Comparison of ENCODE assay signal across 8 mouse cellular contexts in genomic region chrX:12467528-12468179, GRCm38 (mm10).
DNase-seq lines count a peak whose midpoint lies in the region; ATAC-seq and TF ChIP-seq lines count a peak whose summit lies in the region.

No protein-coding gene starts in this region.

- no peak overlapping the region for H3K4me2 ChIP-seq in lung, embryonic 14.5 days
- no peak overlapping the region for H3K4me2 ChIP-seq in embryonic facial prominence, embryonic 11.5 days (ENCODE audit: low read depth, low read length)
- H3K4me2 ChIP-seq in kidney, embryonic 14.5 days (replicated peaks; ENCODE audit: low read depth, low read length): no peak overlapping the region
- no peak overlapping the region for H3K4me2 ChIP-seq in midbrain, embryonic 15.5 days

- TF ChIP-seq CTCF in lung, embryonic 14.5 days (IDR thresholded peaks at IDR 0.05; ENCODE audit: low read depth): no peak

- peaks cover 4% of the 10 kb centered on the region; the same call in 1 of the 2 replicates for H3K4me1 ChIP-seq in lung, embryonic 14.5 days (ENCODE audit: insufficient read depth)
- H3K4me1 ChIP-seq in embryonic facial prominence, embryonic 11.5 days (ENCODE audit: control insufficient read depth, insufficient read depth, low read length): no peaks in the 10 kb centered on the region; the same call in 1 of the 2 replicates
- peaks cover 18% of the 10 kb centered on the region for H3K4me1 ChIP-seq in kidney, embryonic 14.5 days (ENCODE audit: control insufficient read depth, insufficient read depth, low read length)
- H3K4me1 ChIP-seq in midbrain, embryonic 15.5 days: peaks cover 17% of the 10 kb centered on the region

- peak; percentile 18 for DNase-seq in lung, embryonic 14.5 days
- no peak for DNase-seq in lung, postnatal 4 days
- DNase-seq in embryonic facial prominence, embryonic 11.5 days (ENCODE audit: low spot score): peak; percentile 52
- no peak for DNase-seq in layer of hippocampus, adult 11-12 months (ENCODE audit: low spot score)

- H3K27ac ChIP-seq in lung, embryonic 14.5 days (ENCODE audit: low read depth): peak overlapping the region; percentile 72
- H3K27ac ChIP-seq in embryonic facial prominence, embryonic 11.5 days (replicated peaks; ENCODE audit: low read depth, low read length): peak overlapping the region; percentile 41; the same call in 1 of the 2 replicates
- H3K27ac ChIP-seq in kidney, embryonic 14.5 days (ENCODE audit: low read depth, low read length): peak overlapping the region; percentile 80
- peak overlapping the region; percentile 48; the same call in 1 of the 2 replicates for H3K27ac ChIP-seq in midbrain, embryonic 15.5 days

- WGBS in lung, embryonic 14.5 days: 29% methylated on average over 8 of the region's 10 CpGs
- WGBS in embryonic facial prominence, embryonic 11.5 days: 39% methylated on average over 8 of the region's 10 CpGs
- 46% methylated on average over 10 of the region's 10 CpGs for WGBS in kidney, embryonic 14.5 days
- WGBS in midbrain, embryonic 15.5 days: 33% methylated on average over 10 of the region's 10 CpGs

- no peak overlapping the region for H3K9ac ChIP-seq in lung, embryonic 14.5 days
- no peak overlapping the region for H3K9ac ChIP-seq in embryonic facial prominence, embryonic 11.5 days (replicated peaks; ENCODE audit: low read length)
- 0 out of 2 replicates have a peak overlapping the region, but pooled peaks have one; percentile 7 for H3K9ac ChIP-seq in kidney, embryonic 14.5 days (ENCODE audit: low read depth, low read length)
- H3K9ac ChIP-seq in midbrain, embryonic 15.5 days: no peak overlapping the region

- H3K36me3 ChIP-seq in lung, embryonic 14.5 days (ENCODE audit: insufficient read depth): no peaks in the 10 kb centered on the region
- H3K36me3 ChIP-seq in embryonic facial prominence, embryonic 11.5 days (replicated peaks; ENCODE audit: control insufficient read depth, insufficient read depth, low read depth, low read length): no peaks in the 10 kb centered on the region
- H3K36me3 ChIP-seq in kidney, embryonic 14.5 days (ENCODE audit: control insufficient read depth, insufficient read depth, low read length): no peaks in the 10 kb centered on the region
- no peaks in the 10 kb centered on the region for H3K36me3 ChIP-seq in midbrain, embryonic 15.5 days (replicated peaks)

- H3K27me3 ChIP-seq in lung, embryonic 14.5 days (ENCODE audit: insufficient read depth, low read length): no peaks in the 10 kb centered on the region
- no peaks in the 10 kb centered on the region; the same call in 1 of the 2 replicates for H3K27me3 ChIP-seq in embryonic facial prominence, embryonic 11.5 days (ENCODE audit: control insufficient read depth, insufficient read depth, low read length)
- H3K27me3 ChIP-seq in kidney, embryonic 14.5 days (ENCODE audit: control insufficient read depth, insufficient read depth, low read length): no peaks in the 10 kb centered on the region
- no peaks in the 10 kb centered on the region for H3K27me3 ChIP-seq in midbrain, embryonic 15.5 days (replicated peaks)

- no peaks in the 10 kb centered on the region for H3K9me3 ChIP-seq in lung, embryonic 14.5 days (ENCODE audit: low read depth, low read length)
- H3K9me3 ChIP-seq in embryonic facial prominence, embryonic 11.5 days (replicated peaks; ENCODE audit: control insufficient read depth, low read length): no peaks in the 10 kb centered on the region
- no peaks in the 10 kb centered on the region for H3K9me3 ChIP-seq in kidney, embryonic 14.5 days (ENCODE audit: control insufficient read depth, low read length)
- H3K9me3 ChIP-seq in midbrain, embryonic 15.5 days: no peaks in the 10 kb centered on the region

- peak; percentile 64; the same call in 1 of the 2 replicates for ATAC-seq in lung, embryonic 14.5 days (ENCODE audit: insufficient read depth)
- no peak for ATAC-seq in embryonic facial prominence, embryonic 11.5 days (replicated peaks; ENCODE audit: insufficient number of reproducible peaks, low FRiP score, low TSS enrichment, low read depth)
- peak; percentile 44 for ATAC-seq in kidney, embryonic 14.5 days (ENCODE audit: low FRiP score, low TSS enrichment)
- 0 out of 2 replicates have a peak, but pooled peaks have one; percentile 5 for ATAC-seq in midbrain, embryonic 15.5 days (replicated peaks)
- ATAC-seq in activated CD4-positive, CD25-positive, alpha-beta regulatory T cell, adult 4 months: no peak
- no peak for ATAC-seq in CD4-positive, CD25-positive, alpha-beta regulatory T cell, adult 4 months

- H3K4me3 ChIP-seq in lung, embryonic 14.5 days (ENCODE audit: low read depth, low read length): no peak overlapping the region
- no peak overlapping the region for H3K4me3 ChIP-seq in embryonic facial prominence, embryonic 11.5 days (ENCODE audit: low read depth, low read length)
- H3K4me3 ChIP-seq in kidney, embryonic 14.5 days (ENCODE audit: low read length): no peak overlapping the region
- no peak overlapping the region for H3K4me3 ChIP-seq in midbrain, embryonic 15.5 days

Comparison
In these comparisons a context has a peak if more than half of its experiments do, and no peak if none do; other contexts are left out.
1. DNase-seq: peak in lung, embryonic 14.5 days (single experiment) and embryonic facial prominence, embryonic 11.5 days (single experiment); none in lung, postnatal 4 days (0 of 2) and layer of hippocampus, adult 11-12 months (single experiment).
2. ATAC-seq: peak in lung, embryonic 14.5 days (single experiment), kidney, embryonic 14.5 days (single experiment) and midbrain, embryonic 15.5 days (single experiment); none in embryonic facial prominence, embryonic 11.5 days (single experiment), activated CD4-positive, CD25-positive, alpha-beta regulatory T cell, adult 4 months (single experiment) and CD4-positive, CD25-positive, alpha-beta regulatory T cell, adult 4 months (single experiment).
3. Peak in every context shown above with its lines, with median percentiles within 50 percentile points of each other: H3K27ac ChIP-seq.